Mouse (Mus musculus) megakaryocyte progenitor cell, adult 5-6 weeks (primary cell): ENCODE results near the gene Tldc1. TPM values are rescaled to one million over a fixed set of nuclear protein-coding genes. Genes with fewer than 3 reads are reported as not detected.

Experiments used
- ATAC-seq: replicated peaks from 2 replicates; pipeline ENCODE4 v1.8.0; 2016; ENCODE audit warnings: mild to moderate bottlenecking, moderate TSS enrichment, inconsistent platforms; ENCODE audit not compliant: poor library complexity
- total RNA-seq, 2 experiments: library from RNA; stranded (forward) in 1 of 2; stranded (reverse) in 1 of 2; fragments of 157-497, 149-512 nt in 1 of 2; fragments of 200-1000 nt in 1 of 2; gene quantifications; 2 replicates each; pipeline versions ENCODE4 v1.2.3 to v1.2.4; 2015 to 2017

Tldc1 gene
- total RNA-seq, 2 experiments from 2014 or later = 2.6 to 3.8 TPM

GRCm38 (mm10) chr8:119802592-119802991 is 24.4 kb upstream of the Tldc1 start:
- ATAC-seq = peak; percentile 51; the same call in 1 of the 2 replicates

GRCm38 (mm10) chr8:119801168-119801567 is 23.0 kb upstream of the Tldc1 start:
- ATAC-seq = no peak

GRCm38 (mm10) chr8:119798965-119799264 is 20.7 kb upstream of the Tldc1 start:
- ATAC-seq = no peak

GRCm38 (mm10) chr8:119798170-119798964 is 20.2 kb upstream of the Tldc1 start:
- peak; percentile 83 for ATAC-seq

- ATAC-seq = no peak
Measured at GRCm38 (mm10) chr8:119795651-119796050, 17.4 kb upstream of the Tldc1 start.

- ATAC-seq = no peak
Measured at GRCm38 (mm10) chr8:119794689-119795088, 16.5 kb upstream of the Tldc1 start.

GRCm38 (mm10) chr8:119791804-119792704 is 13.8 kb upstream of the Tldc1 start:
- ATAC-seq = peak; percentile 17

GRCm38 (mm10) chr8:119789581-119789980 is 11.4 kb upstream of the Tldc1 start:
- ATAC-seq = no peak

- ATAC-seq = no peak
Measured at GRCm38 (mm10) chr8:119788607-119789381, 10.6 kb upstream of the Tldc1 start.

GRCm38 (mm10) chr8:119787341-119787740 is 9.1 kb upstream of the Tldc1 start:
- no peak for ATAC-seq

- ATAC-seq = peak; percentile 23; the same call in 1 of the 2 replicates
Measured at GRCm38 (mm10) chr8:119786871-119787270, 8.7 kb upstream of the Tldc1 start.

- ATAC-seq = no peak
Measured at GRCm38 (mm10) chr8:119785764-119786405, 7.7 kb upstream of the Tldc1 start.

GRCm38 (mm10) chr8:119784676-119785075 is 6.5 kb upstream of the Tldc1 start:
- ATAC-seq = no peak

GRCm38 (mm10) chr8:119784141-119784574 is 5.9 kb upstream of the Tldc1 start:
- peak; percentile 51 for ATAC-seq

- ATAC-seq = no peak
Measured at GRCm38 (mm10) chr8:119783579-119783978, 5.4 kb upstream of the Tldc1 start.

GRCm38 (mm10) chr8:119782715-119783114 is 4.5 kb upstream of the Tldc1 start:
- peak; percentile 13; the same call in 1 of the 2 replicates for ATAC-seq

GRCm38 (mm10) chr8:119781086-119781840 is 3.0 kb upstream of the Tldc1 start:
- peak; percentile 12; the same call in 1 of the 2 replicates for ATAC-seq

GRCm38 (mm10) chr8:119780402-119781049 is 2.3 kb upstream of the Tldc1 start:
- ATAC-seq = no peak

- peak; percentile 59 for ATAC-seq
Measured at GRCm38 (mm10) chr8:119779013-119779737, 959 bp upstream of the Tldc1 start.
